Mouse (Mus musculus) heart, adult 2 months (tissue): ENCODE measurements around the gene Itfg1.

Experiments used
- CTCF ChIP-seq: fragments of 200-600 bp; IDR thresholded peaks from 2 replicates; pipeline ENCODE4 v1.8.1; 2022; ENCODE audit warnings: antibody characterized with exemption, mild to moderate bottlenecking, moderate library complexity
- EP300 ChIP-seq: fragments of 200-500 bp; IDR thresholded peaks from 2 replicates; pipeline ENCODE4 v1.6.1; 2011; ENCODE audit warnings: low read depth, low read length, control low read depth; ENCODE audit not compliant: insufficient read depth
- POLR2A ChIP-seq: fragments of 200-500 bp; IDR thresholded peaks from 2 replicates; pipeline ENCODE4 v1.6.1; 2011; ENCODE audit warnings: mild to moderate bottlenecking, low read depth, low read length, control low read depth; ENCODE audit not compliant: insufficient read depth

DNA sequence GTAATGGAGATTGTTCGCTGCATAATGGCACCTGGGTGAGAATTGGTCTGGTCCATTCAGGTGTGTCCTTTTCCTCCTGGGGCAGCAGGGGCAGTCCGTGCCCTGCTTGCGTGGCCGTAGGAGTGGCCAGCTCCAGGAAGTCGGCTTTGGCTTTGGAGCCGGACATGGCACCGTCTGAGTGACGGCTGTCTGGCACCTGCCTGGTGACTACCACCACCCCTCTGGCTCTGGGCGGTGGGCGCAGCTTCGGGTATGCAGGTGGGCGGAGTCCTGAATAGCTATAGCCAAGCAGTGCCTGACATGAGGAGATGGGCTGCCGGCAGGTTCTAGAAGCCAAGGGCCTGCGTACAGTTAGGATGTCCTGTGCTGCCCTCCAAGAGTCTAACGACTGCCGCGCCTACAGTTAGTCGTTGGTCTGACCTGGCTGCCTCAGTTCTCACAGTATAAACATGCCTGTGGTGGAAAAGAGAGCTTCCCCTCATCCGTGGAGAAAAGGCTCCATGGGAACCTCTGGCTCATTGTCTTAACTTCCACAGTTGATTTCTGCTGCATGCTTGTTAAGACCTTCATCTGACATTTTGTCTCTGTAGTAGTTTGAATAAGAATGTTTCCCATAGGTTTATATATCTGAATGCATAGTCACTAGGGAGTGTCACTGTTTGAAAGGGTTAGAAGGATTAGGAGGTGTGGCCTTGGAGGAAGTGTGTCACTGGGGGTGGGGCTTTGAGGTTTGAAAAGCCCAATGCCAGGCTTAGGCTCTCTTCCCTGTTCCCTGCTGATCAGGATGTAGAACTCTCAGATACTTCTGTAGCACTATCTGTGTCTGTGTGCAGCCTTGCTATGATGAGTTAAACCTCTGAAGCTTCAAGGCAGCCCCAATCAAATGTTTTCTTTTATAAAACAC, 13.8 kb upstream of the Itfg1 start:
- TF ChIP-seq CTCF: no peak
- no peak for TF ChIP-seq POLR2A
- no peak for TF ChIP-seq EP300
